Mouse (Mus musculus): ENCODE results near the gene Fmnl3.

Fmnl3 gene

GRCm38 (mm10) chr15:99343414-99344147 lies 26.7 kb downstream of the Fmnl3 start:
- DNase-seq (ENCODE audit: low spot score) = peak; percentile 73

GRCm38 (mm10) chr15:99342194-99342981 lies 27.9 kb downstream of the Fmnl3 start:
- DNase-seq (ENCODE audit: low spot score) = no peak

- DNase-seq (ENCODE audit: low spot score) = no peak
Measured at GRCm38 (mm10) chr15:99341102-99341501, 29.2 kb downstream of the Fmnl3 start.

GRCm38 (mm10) chr15:99339669-99340068 lies 30.6 kb downstream of the Fmnl3 start:
- DNase-seq (ENCODE audit: low spot score) = no peak

GRCm38 (mm10) chr15:99338916-99339315 lies 31.4 kb downstream of the Fmnl3 start:
- DNase-seq (ENCODE audit: low spot score) = no peak

GRCm38 (mm10) chr15:99335801-99336320 lies 34.4 kb downstream of the Fmnl3 start:
- DNase-seq (ENCODE audit: low spot score) = no peak

- DNase-seq (ENCODE audit: low spot score) = no peak
Measured at GRCm38 (mm10) chr15:99334500-99334899, 35.8 kb downstream of the Fmnl3 start.

- no peak for DNase-seq (ENCODE audit: low spot score)
Measured at GRCm38 (mm10) chr15:99333676-99334065, 36.6 kb downstream of the Fmnl3 start.

GRCm38 (mm10) chr15:99332921-99333675 lies 37.2 kb downstream of the Fmnl3 start:
- DNase-seq (ENCODE audit: low spot score) = peak; percentile 33

- no peak for DNase-seq (ENCODE audit: low spot score)
Measured at GRCm38 (mm10) chr15:99332111-99332510, 38.2 kb downstream of the Fmnl3 start.

- DNase-seq (ENCODE audit: low spot score) = no peak
Measured at GRCm38 (mm10) chr15:99331341-99331740, 38.9 kb downstream of the Fmnl3 start.

- DNase-seq (ENCODE audit: low spot score) = no peak
Measured at GRCm38 (mm10) chr15:99330324-99330723, 40.0 kb downstream of the Fmnl3 start.

GRCm38 (mm10) chr15:99328011-99328410 lies 42.3 kb downstream of the Fmnl3 start:
- DNase-seq (ENCODE audit: low spot score) = no peak

GRCm38 (mm10) chr15:99326959-99327358 lies 43.3 kb downstream of the Fmnl3 start:
- DNase-seq (ENCODE audit: low spot score) = no peak

GRCm38 (mm10) chr15:99326407-99326806 lies 43.9 kb downstream of the Fmnl3 start:
- DNase-seq (ENCODE audit: low spot score) = no peak

- no peak for DNase-seq (ENCODE audit: low spot score)
Measured at GRCm38 (mm10) chr15:99325598-99325997, 44.7 kb downstream of the Fmnl3 start.

GRCm38 (mm10) chr15:99324151-99324550 lies 46.1 kb downstream of the Fmnl3 start:
- no peak for DNase-seq (ENCODE audit: low spot score)

GRCm38 (mm10) chr15:99320978-99321377 lies 49.3 kb downstream of the Fmnl3 start:
- no peak for DNase-seq (ENCODE audit: low spot score)

- no peak for DNase-seq (ENCODE audit: low spot score)
Measured at GRCm38 (mm10) chr15:99320168-99320674, 50.1 kb downstream of the Fmnl3 start.

GRCm38 (mm10) chr15:99319411-99319871 lies 50.8 kb downstream of the Fmnl3 start:
- DNase-seq (ENCODE audit: low spot score) = no peak

- DNase-seq (ENCODE audit: low spot score) = no peak
Measured at GRCm38 (mm10) chr15:99318861-99319410, 51.3 kb downstream of the Fmnl3 start.

GRCm38 (mm10) chr15:99318071-99318470 lies 52.2 kb downstream of the Fmnl3 start:
- DNase-seq (ENCODE audit: low spot score) = no peak
